Mouse (Mus musculus) left cerebral cortex, postnatal 36 days (tissue): Measurements from ENCODE around the gene Gm47985. TPM values are rescaled to one million over a fixed set of nuclear protein-coding genes. Genes with fewer than 3 reads are reported as not detected.
"Not testable (repeated sequence)": the region's sequence is repeated elsewhere in the genome, so short reads cannot be mapped to it uniquely, and the experiment has no call there.

ENCODE experiments used
- DNase-seq, 2 experiments: peaks; one replicate each; pipeline ENCODE4 v3.0.0; 2021 to 2022; ENCODE audit warnings: low spot score in 2 of 2, mixed read lengths in 1 of 2
- intact Hi-C: fragments of 180-260 bp; cut with DNase I; formaldehyde crosslinking; loops from one replicate; pipeline ENCODE4 v1.15.1; 2025
- total RNA-seq, 2 experiments: library from RNA; stranded (reverse); gene quantifications; 2 replicates each; pipeline ENCODE4 v1.2.3; 2021

The Gm47985 gene
- total RNA-seq, 2 experiments from 2014 or later: not detected

DNA sequence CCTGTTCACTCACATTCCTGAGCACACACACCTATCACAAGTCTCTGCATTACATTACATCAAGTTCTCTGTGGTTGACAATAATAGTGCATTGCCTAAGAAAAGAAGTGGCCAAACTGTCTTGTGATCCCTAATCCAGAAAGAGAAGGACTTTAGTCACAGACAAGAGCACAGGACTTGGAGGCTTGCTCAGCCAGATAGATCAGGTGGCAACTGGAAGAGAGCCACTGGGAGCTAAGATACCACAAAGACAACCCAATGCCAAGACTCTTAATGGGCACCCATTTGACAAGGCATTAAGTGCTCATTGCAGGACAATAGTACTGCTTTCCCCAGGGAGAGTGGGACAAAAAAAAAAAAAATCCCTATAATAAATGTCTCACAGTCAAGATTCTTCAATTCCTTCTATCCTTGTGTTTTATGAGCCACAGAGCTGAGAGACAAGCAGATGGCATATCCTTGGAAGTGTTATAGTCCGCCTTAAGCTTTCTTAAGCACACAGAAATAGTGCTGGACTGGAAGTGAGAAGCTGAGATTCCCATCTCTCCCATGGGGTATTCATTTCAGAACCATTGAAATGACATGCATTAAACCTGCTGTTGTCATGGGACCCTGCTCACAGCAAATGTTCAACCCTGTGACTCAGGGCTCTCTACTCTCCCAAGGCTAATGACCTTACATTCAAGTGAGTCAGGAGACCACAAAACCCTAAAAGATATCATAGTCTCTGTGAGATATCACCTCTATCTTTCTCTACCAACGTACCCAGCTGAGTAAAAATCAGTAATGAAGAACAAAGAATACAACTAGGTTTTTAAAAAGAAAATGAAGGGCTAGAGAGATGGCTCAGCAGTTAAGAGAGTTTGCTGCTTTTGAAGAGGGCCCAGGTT is 10.5 kb upstream of the Gm47985 start:
- intact Hi-C loops: loop anchor here (10.0 kb wide), 1 partner anchor 87 kb away; no protein-coding TSS in a partner anchor
- DNase-seq: no peak

DNA sequence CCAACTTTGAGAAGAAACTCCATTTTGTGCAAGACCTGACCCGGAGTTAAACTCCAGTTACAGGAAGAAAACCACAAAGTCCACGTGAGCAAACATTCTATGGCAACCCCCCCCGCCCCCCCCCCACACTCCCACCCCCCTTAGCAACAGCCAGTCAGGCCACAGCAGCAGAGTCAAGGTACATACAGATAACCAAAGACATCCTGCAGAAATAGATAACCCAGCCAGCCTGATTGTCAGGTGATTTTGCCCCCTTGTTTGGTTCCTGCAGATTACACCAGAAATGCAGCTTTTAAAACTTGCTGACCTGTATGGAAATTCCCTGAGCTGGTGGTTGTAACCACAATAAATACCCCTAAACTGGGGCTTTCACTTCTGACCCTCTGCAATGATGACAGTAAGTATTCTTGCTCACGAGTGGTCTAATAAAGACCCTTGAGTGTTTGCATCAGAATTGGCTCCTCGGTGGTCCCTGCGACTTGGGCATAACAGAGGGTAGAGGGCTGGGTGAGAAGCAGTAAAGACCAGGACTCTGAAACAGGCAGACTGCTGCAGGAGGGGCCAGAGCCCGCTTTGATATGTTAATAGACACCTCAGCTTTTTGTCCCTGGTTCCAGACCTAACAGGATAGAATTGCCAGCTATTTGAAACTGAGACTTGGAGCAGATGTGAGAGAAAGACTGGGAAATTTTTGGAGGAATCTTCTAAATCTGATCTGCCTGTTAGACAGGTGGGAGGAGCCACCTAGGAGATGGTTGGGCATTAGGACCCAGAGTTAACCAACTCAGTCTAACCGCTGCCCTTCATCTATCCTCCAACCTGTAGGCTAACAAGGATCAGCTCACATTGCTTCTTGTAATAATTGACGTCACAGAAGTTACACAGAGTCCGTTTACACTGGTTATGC is 5.1 kb upstream of the Gm47985 start:
- intact Hi-C loops: loop anchor here (10.0 kb wide), 1 partner anchor 92 kb away; no protein-coding TSS in a partner anchor
- DNase-seq: no peak

DNA sequence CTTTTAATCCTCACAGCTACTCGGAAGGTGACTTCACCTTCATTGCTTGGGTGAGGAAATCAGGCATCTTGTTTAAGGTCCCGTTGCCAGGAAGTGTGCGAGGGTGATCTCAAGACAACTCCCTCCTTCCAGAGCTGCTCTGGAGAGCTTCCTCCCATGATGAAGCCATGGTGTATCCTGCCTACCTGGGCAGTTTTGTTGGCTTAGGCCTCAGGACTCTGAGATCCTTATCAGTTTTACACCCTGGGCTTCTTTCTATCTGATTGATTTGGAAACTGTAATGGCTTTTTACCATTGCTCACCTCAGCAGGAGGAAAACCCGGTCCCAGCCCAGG is 4.4 kb upstream of the Gm47985 start:
- intact Hi-C loops: loop anchor here (10.0 kb wide), 1 partner anchor 93 kb away; no protein-coding TSS in a partner anchor
- DNase-seq: no peak

DNA sequence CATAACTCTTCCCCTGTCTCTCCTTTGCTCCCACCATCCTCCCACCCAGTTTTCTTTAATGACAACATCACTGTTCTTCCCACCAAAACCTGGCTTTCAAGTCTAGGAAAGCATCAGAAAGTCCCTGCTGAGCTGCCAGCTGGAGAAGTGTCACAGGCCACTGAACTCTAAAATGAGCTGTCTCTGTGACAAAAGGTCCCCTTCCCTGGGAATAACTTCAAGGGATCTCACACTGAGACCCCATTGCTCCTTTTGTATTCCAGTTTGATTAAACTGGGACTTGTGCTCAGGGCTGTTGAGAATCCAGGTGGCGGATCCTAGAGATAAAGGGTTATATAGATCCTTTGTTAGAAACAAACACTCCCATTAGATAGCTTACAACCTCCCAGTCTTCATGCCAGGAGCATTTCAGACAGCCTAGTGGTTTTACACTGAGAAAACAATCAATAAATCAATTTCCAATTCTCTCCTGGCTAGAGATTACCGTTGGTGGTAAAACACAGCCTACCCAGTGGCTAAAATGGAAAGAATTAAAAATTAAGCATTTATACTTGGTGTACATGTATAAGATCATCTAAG is 3.7 kb upstream of the Gm47985 start:
- intact Hi-C loops: loop anchor here (10.0 kb wide), 1 partner anchor 94 kb away; no protein-coding TSS in a partner anchor
- DNase-seq: no peak

DNA sequence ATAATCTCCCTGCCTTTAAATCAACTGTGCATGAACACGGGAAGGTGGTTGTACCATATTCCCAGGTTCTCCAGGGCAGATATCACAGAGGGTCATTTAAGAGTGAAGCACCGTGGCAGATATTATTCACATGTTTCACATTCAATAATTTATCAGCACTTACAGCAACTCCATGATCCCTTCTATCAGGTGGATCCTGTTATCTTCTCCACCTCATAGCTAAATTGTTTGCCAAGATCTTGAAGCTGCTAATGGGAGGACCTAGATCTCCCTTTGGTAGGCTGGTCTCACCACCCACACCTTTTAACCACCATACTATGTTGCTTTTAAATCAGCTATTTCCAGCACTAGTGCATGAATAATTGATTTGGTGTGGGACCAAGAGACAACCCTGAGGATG is 2.2 kb upstream of the Gm47985 start:
- intact Hi-C loops: no loop called here
- no peak for DNase-seq

DNA sequence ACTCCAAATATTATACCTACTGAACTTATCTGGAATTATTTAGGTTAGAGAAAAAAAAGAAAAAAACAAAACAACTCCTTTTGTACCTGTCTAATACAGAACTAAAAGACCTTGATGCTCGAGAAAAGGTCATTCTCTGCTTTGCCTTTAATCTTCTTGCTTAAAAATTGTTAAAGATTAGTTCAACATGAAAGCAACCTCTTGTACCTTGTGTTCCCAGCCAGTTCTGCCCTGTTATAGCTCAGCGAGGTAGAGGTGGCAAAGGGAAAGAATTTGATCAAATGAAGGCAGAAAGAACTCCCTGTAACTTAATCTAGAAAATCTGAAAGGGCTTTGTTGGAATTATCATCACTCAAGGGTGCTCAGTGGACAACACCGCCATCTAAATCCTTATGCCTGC is 3.8 kb downstream of the Gm47985 start:
- intact Hi-C loops, DNase-seq: not testable (repeated sequence)

DNA sequence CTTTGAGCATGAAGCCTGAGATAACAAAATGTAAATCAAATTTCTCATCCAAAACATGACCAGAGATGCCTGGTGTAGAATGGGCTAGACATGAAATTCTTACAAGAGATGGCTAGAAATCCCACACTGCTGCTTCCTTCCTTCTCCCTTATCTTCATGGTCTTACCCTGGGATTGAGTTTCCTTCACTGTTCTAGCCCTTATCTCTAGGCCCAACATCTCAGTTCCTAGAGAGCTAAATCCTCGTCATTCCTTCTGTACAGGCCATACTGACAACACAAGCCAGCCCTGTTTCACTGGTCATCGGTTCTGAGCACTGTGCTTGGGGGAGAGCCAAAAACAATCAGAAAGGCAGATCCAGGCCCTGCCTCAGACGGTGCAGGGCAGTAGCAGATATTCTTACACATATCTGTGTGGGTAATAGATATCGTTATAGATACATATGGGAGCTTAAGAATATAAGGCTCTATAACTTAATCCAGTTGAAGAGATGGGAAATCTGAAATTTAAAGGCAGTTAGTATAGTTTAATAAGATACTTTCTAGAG is 4.6 kb downstream of the Gm47985 start:
- DNase-seq, intact Hi-C loops: not testable (repeated sequence)

DNA sequence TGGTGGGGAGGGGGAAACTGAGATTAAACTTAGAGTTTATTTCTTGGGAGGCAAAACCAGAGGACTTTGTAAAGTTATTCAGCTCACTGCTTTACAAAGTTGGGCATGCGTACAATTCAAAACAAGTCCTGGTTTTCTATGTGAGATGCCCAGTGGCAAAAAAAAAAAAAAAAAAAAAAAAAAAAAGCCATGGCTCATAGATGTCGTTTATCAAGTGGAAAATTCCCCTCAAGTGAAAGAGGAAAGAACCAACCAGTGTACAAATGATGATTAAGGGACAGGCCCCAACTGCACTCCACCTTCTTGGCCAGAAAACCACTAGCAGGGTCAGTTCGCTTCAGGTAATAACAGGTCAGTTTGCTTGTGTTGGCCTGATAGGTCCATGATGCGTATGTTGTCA is 6.1 kb downstream of the Gm47985 start:
- DNase-seq: no peak
- intact Hi-C loops: no loop called here

DNA sequence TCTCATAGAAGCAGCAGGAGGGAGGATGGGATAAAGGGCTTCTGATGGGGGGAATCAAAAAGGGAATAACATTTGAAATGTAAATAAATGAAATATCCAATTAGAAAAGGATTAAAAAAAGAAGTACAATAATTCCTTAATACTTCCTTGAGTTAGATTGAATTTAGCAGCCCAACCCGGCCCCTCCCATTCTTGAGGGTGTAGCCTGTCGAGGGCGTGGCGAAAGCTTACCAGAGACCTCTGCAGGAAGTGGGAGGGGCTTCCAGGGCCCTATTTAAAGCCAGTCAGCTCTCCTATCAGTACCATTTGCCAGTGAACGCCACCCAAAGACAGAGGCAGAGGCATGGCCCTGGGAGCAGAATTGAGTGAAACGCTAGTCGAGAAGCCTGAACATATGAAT is 9.7 kb downstream of the Gm47985 start, which contains the start of gene Gm8947:
Gene Gm8947 (plus strand): TSS at position 302 of the 400 bp plus-strand sequence.
- intact Hi-C loops, DNase-seq: not testable (repeated sequence)

DNA sequence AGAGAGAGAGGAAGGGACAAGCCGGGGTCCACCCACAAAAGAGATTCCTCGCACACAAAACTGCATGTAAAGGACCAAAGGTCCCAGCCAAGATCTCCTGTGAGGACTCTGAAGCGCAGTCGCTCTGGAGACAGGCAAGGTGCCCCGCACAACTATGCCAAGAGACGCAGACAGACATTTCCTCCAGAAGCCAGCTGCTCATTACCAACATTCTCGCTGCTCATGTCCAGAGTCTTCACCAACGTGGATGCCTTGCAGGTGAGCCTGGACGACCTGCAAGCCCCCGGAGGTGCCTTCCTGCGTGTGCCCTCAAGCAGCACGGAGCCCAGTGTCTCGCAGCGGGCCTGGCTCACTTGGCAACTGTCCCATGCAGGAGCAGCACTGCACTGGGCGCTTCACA is 10.4 kb downstream of the Gm47985 start:
- intact Hi-C loops, DNase-seq: not testable (repeated sequence)

DNA sequence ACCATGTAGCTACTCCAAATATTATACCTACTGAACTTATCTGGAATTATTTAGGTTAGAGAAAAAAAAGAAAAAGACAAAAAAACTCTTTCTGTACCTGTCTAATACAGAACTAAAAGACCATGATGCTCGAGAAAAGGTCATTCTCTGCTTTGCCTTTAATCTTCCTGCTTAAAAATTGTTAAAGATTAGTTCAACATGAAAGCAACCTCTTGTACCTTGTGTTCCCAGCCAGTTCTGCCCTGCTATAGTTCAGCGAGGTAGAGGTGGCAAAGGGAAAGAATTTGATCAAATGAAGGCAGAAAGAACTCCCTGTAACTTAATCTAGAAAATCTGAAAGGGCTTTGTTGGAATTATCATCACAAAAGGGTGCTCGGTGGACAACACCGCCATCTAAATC is 13.6 kb downstream of the Gm47985 start:
- intact Hi-C loops, DNase-seq: not testable (repeated sequence)

DNA sequence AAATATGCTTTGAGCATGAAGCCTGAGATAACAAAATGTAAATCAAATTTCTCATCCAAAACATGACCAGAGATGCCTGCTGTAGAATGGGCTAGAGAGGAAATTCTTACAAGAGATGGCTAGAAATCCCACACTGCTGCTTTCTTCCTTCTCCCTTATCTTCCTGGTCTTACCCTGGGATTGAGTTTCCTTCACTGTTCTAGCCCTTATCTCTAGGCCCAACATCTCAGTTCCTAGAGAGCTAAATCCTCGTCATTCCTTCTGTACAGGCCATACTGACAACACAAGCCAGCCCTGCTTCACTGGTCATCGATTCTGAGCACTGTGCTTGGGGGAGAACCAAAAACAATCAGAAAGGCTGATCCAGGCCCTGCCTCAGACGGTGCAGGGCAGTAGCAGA is 14.4 kb downstream of the Gm47985 start:
- DNase-seq, intact Hi-C loops: not testable (repeated sequence)

DNA sequence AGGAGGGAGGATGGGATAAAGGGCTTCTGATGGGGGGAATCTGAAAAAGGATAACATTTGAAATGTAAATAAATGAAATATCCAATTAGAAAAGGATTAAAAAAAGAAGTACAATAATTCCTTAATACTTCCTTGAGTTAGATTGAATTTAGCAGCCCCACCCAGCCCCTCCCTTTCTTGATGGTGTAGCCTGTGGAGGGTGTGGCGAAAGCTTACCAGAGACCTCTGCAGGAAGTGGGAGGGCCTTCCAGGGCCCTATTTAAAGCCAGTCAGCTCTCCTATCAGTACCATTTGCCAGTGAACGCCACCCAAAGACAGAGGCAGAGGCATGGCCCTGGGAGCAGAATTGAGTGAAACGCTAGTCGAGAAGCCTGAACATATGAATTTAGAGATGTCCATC is 15.8 kb downstream of the Gm47985 start, which contains the start of gene Gm47995:
Gene Gm47995 (plus strand): TSS at position 329 of the 400 bp plus-strand sequence.
- intact Hi-C loops, DNase-seq: not testable (repeated sequence)

DNA sequence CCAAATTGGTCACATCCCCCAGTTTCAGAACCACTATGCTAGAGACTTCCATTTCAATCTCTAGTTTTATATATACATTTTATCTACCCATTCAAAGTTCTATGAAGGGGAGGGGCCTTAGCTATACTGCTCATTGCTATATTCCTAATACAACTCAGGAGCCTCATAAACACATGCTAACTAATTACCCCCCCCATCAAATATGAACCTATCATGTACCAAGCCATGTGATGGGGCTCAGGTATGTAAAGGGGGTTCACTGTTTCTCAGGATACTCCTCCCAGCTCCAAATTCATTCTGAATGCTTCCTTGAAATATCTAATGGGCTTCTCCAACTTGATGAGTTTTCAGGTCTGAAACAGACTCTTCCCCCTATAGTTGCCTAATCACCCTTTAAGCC is 18.3 kb downstream of the Gm47985 start:
- DNase-seq, intact Hi-C loops: not testable (repeated sequence)

DNA sequence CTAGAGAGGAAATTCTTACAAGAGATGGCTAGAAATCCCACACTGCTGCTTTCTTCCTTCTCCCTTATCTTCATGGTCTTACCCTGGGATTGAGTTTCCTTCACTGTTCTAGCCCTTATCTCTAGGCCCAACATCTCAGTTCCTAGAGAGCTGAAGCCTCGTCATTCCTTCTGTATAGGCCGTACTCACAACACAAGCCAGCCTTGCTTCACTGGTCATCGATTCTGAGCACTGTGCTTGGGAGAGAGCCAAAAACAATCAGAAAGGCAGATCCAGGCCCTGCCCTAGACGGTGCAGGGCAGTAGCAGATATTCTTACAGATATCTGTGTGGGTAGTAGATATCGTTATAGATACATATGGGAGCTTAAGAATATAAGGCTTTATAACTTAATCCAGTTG is 20.4 kb downstream of the Gm47985 start:
- DNase-seq, intact Hi-C loops: not testable (repeated sequence)

DNA sequence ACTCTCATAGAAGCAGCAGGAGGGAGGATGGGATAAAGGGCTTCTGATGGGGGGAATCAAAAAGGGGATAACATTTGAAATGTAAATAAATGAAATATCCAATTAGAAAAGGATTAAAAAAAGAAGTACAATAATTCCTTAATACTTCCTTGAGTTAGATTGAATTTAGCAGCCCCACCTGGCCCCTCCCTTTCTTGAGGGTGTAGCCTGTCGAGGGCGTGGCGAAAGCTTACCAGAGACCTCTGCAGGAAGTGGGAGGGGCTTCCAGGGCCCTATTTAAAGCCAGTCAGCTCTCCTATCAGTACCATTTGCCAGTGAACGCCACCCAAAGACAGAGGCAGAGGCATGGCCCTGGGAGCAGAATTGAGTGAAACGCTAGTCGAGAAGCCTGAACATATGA is 21.5 kb downstream of the Gm47985 start, which contains the start of gene 3110040M04Rik:
Gene 3110040M04Rik (plus strand): TSS at position 304 of the 400 bp plus-strand sequence.
- intact Hi-C loops, DNase-seq: not testable (repeated sequence)

DNA sequence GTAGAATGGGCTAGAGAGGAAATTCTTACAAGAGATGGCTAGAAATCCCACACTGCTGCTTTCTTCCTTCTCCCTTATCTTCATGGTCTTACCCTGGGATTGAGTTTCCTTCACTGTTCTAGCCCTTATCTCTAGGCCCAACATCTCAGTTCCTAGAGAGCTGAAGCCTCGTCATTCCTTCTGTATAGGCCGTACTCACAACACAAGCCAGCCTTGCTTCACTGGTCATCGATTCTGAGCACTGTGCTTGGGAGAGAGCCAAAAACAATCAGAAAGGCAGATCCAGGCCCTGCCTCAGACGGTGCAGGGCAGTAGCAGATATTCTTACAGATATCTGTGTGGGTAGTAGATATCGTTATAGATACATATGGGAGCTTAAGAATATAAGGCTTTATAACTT is 26.2 kb downstream of the Gm47985 start:
- DNase-seq, intact Hi-C loops: not testable (repeated sequence)

DNA sequence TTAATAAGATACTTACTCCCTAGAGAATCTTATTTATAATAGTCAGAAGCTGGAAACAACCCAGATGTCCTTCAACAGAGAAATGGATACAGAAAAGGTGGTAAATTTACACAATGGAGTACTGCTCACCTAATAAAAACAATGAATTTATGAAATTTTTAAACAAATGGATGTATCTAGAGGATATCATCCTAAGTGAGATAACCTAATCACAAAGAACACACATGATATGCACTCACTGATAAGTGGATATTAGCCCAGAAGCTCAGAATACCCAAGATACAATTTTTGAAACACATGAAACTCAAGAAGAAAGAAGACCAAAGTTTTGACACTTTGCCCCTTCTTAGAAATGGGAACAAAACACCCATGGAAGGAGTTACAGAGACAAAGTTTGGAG is 26.6 kb downstream of the Gm47985 start:
- intact Hi-C loops, DNase-seq: not testable (repeated sequence)

DNA sequence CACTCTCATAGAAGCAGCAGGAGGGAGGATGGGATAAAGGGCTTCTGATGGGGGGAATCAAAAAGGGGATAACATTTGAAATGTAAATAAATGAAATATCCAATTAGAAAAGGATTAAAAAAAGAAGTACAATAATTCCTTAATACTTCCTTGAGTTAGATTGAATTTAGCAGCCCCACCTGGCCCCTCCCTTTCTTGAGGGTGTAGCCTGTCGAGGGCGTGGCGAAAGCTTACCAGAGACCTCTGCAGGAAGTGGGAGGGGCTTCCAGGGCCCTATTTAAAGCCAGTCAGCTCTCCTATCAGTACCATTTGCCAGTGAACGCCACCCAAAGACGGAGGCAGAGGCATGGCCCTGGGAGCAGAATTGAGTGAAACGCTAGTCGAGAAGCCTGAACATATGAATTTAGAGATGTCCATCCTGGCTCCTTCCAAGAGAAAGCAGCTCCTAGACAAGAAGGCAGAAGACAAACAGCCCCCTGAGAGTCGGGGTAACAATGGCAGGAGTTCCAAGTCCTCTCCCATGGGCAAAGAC is 27.6 kb downstream of the Gm47985 start, which contains the start of gene Gm47996:
Gene Gm47996 (plus strand): TSS at position 308 of the 532 bp plus-strand sequence.
- DNase-seq, intact Hi-C loops: not testable (repeated sequence)
